Mouse (Mus musculus): Measurements from ENCODE around the gene Gimap4. TPM values are rescaled to one million over a fixed set of nuclear protein-coding genes. Genes with fewer than 3 reads are reported as not detected.
A peak's percentile ranks its signal among the peaks of the same experiment; 100 is the strongest.

Gimap4 gene
- 11.9 and 15.1 TPM in 2 replicates for total RNA-seq (2014; rRNA removed)
- 3.9 and 5.5 TPM in 2 replicates for polyA plus RNA-seq (2012; rRNA removed)

DNA sequence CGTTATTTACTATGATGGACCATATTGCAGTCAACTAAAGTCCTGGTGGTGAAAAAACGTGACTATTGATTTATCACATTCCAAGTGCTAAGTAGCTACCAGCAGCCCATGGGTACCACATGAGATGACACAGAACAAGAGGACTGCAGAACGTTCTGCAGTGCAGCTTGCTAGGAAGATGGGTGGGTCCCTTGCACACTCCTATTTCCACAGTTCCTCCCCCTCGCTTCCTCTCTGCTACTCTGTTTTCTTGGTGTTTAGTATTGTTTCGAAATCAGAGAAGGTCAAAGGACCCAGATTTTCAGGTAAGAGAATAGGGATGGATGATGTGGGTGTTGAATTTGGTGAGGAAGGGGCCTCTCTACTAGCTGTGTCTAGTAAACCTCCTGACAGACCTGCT is at the start of gene Gimap4:
Gene Gimap4, plus strand, starts transcription at position 231 of the 400 bp plus-strand sequence.
- peak within 1 kb of the TSS; percentile 79 for H3K27ac ChIP-seq (replicated peaks; ENCODE audit: insufficient read depth, low read depth, low read length)
- peak within 1 kb of the TSS; percentile 44 for H3K4me3 ChIP-seq (ENCODE audit: insufficient read depth, low read depth, low read length)
- WGBS, result 39% methylated on average over 5 of the region's 5 CpGs
- H3K36me3 ChIP-seq (ENCODE audit: control insufficient read depth, insufficient read depth, low read length), result peaks cover 4% of the 10 kb centered on the region
- H3K79me2 ChIP-seq (ENCODE audit: control insufficient read depth, insufficient read depth, low read length), result no peaks in the 10 kb centered on the region
- TF ChIP-seq POLR2A (IDR thresholded peaks at IDR 0.05; ENCODE audit: extremely low read depth, insufficient read depth, low read length) (no peak), CTCF (IDR thresholded peaks at IDR 0.05; ENCODE audit: low read depth, low read length) (no peak)
- no peaks in the 10 kb centered on the region for H3K27me3 ChIP-seq (ENCODE audit: control insufficient read depth, insufficient read depth, low read length)
- no peak for DNase-seq (ENCODE audit: extremely low read depth, low read depth, low spot score)
- H3K9ac ChIP-seq (ENCODE audit: low read depth, low read length), result peak within 1 kb of the TSS; percentile 34
- peaks cover 4% of the 10 kb centered on the region; the same call in 1 of the 2 replicates for H3K4me1 ChIP-seq (ENCODE audit: control insufficient read depth, insufficient read depth, low read length)

DNA sequence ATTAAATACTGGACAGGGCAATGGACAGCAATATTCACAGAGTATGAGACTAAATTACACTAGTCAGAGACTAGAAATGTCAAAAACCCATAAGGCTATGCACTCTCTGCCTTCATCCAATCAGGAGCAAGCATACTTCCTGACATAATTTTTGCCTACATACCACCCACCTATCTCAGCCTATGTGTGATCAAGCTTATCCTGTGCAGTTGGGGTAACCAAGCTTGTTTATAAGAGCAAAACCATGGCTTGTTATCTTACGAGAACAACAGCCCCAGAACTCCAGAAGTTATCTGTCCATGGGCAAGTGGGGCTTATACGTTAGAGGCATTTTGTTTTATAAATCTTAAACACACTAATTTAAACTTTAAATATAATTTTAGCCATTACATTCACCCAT is 49.2 kb upstream of the Gimap4 start:
- WGBS, result 84% methylated on average over 2 of the region's 2 CpGs
- no peaks in the 10 kb centered on the region for H3K4me1 ChIP-seq (ENCODE audit: control insufficient read depth, insufficient read depth, low read length)

DNA sequence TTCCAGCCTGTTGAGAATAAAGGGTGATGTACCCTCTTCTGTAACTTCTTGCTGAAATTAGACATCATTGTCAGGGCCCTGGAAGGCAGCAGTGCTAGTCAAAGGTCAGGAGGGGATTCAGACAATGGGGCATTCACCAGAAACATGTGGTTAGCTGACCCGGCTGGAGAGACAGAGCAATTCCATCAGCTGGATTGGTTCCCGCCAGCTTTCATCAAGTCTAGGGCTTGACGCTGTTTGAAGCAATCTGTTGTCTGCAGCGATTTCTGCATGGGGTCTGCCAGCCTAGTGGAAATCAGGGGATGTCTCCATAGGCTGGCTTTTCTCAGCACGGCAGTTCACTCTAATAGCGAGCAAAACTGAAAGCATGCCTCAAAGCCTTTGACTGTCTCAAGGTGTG is 47.8 kb upstream of the Gimap4 start:
- no peak for DNase-seq (ENCODE audit: extremely low read depth, low read depth, low spot score)
- WGBS, result 88% methylated on average over 6 of the region's 6 CpGs
- no peaks in the 10 kb centered on the region for H3K4me1 ChIP-seq (ENCODE audit: control insufficient read depth, insufficient read depth, low read length)
- H3K4me3 ChIP-seq (ENCODE audit: insufficient read depth, low read depth, low read length), result no peak overlapping the region
- no peaks in the 10 kb centered on the region for H3K27me3 ChIP-seq (ENCODE audit: control insufficient read depth, insufficient read depth, low read length)
- no peaks in the 10 kb centered on the region for H3K36me3 ChIP-seq (ENCODE audit: control insufficient read depth, insufficient read depth, low read length)
- no peaks in the 10 kb centered on the region for H3K79me2 ChIP-seq (ENCODE audit: control insufficient read depth, insufficient read depth, low read length)
- no peak overlapping the region for H3K9ac ChIP-seq (ENCODE audit: low read depth, low read length)
- TF ChIP-seq POLR2A (IDR thresholded peaks at IDR 0.05; ENCODE audit: extremely low read depth, insufficient read depth, low read length) (no peak), CTCF (IDR thresholded peaks at IDR 0.05; ENCODE audit: low read depth, low read length) (no peak)
- no peak overlapping the region for H3K27ac ChIP-seq (replicated peaks; ENCODE audit: insufficient read depth, low read depth, low read length)

More for the DNA sequence above, 49.2 kb upstream of the Gimap4 start:
- TF ChIP-seq POLR2A (IDR thresholded peaks at IDR 0.05; ENCODE audit: extremely low read depth, insufficient read depth, low read length) (no peak), CTCF (IDR thresholded peaks at IDR 0.05; ENCODE audit: low read depth, low read length) (no peak)
- DNase-seq (ENCODE audit: extremely low read depth, low read depth, low spot score), result no peak
- H3K79me2 ChIP-seq (ENCODE audit: control insufficient read depth, insufficient read depth, low read length), result no peaks in the 10 kb centered on the region
- H3K27me3 ChIP-seq (ENCODE audit: control insufficient read depth, insufficient read depth, low read length), result no peaks in the 10 kb centered on the region
- H3K9ac ChIP-seq (ENCODE audit: low read depth, low read length), result no peak overlapping the region
- no peaks in the 10 kb centered on the region for H3K36me3 ChIP-seq (ENCODE audit: control insufficient read depth, insufficient read depth, low read length)
- no peak overlapping the region for H3K27ac ChIP-seq (replicated peaks; ENCODE audit: insufficient read depth, low read depth, low read length)
- H3K4me3 ChIP-seq (ENCODE audit: insufficient read depth, low read depth, low read length), result no peak overlapping the region

DNA sequence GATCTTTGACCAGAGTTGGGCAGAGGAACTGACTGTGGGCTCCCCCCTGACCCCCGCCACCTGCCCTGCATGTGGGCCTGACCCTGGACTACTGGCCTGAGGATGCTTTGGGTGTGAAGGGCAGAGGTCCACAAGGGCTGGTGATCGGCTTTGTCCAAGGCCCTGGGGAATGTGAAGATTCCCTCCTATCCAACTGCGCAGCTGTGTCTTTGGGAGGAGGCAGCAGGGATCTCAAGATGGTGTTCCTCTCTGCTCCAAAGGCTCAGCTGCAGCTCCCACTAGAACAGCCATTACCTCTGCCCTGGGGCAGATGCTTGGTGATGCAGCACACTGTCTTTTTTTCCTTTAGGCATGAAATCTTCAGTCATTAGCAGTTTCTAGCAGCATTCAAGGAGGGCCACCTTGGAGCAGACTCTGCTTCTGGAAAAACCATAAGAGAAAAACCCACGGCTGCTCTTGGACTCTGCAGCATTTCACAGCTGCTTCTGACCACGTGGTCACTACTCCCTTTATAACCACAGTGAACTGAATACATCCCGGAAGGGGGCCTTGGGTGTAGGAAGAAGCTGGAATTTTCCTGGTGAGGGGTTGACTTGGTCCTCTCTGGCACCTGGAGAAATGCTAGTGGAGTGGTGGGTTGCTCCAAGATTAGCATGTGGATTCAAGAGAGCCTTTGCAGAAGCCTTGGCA is 46.4 kb upstream of the Gimap4 start:
- H3K79me2 ChIP-seq (ENCODE audit: control insufficient read depth, insufficient read depth, low read length), result no peaks in the 10 kb centered on the region
- no peaks in the 10 kb centered on the region for H3K4me1 ChIP-seq (ENCODE audit: control insufficient read depth, insufficient read depth, low read length)
- H3K9ac ChIP-seq (ENCODE audit: low read depth, low read length), result no peak overlapping the region
- no peaks in the 10 kb centered on the region for H3K27me3 ChIP-seq (ENCODE audit: control insufficient read depth, insufficient read depth, low read length)
- 75% methylated on average over 6 of the region's 6 CpGs for WGBS
- DNase-seq (ENCODE audit: extremely low read depth, low read depth, low spot score), result no peak
- no peaks in the 10 kb centered on the region for H3K36me3 ChIP-seq (ENCODE audit: control insufficient read depth, insufficient read depth, low read length)
- H3K27ac ChIP-seq (replicated peaks; ENCODE audit: insufficient read depth, low read depth, low read length), result no peak overlapping the region
- no peak for TF ChIP-seq CTCF (IDR thresholded peaks at IDR 0.05; ENCODE audit: low read depth, low read length)
- no peak overlapping the region for H3K4me3 ChIP-seq (ENCODE audit: insufficient read depth, low read depth, low read length)

DNA sequence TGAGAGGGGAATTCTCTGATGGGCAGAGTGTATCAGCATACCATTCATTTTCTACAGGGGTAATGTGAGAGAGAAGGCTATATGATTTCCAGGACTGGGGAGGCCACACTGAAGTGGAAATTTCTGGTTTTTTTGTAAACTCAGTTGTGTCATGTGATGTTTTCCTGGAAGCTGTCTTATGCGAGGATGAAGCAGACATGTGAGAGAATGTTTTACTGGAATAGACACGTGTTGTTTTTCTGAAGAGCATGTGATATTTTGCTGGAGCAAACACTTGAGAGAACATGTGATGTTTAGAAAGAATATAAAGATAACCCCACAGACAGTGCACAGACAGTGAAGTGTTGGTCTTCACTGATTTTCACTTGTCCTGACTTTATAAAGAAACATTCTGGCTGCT is 45.8 kb upstream of the Gimap4 start:
- TF ChIP-seq POLR2A (IDR thresholded peaks at IDR 0.05; ENCODE audit: extremely low read depth, insufficient read depth, low read length), result no peak
- no peak for TF ChIP-seq CTCF (IDR thresholded peaks at IDR 0.05; ENCODE audit: low read depth, low read length)
- no peaks in the 10 kb centered on the region for H3K36me3 ChIP-seq (ENCODE audit: control insufficient read depth, insufficient read depth, low read length)
- no peaks in the 10 kb centered on the region for H3K4me1 ChIP-seq (ENCODE audit: control insufficient read depth, insufficient read depth, low read length)
- no peaks in the 10 kb centered on the region for H3K27me3 ChIP-seq (ENCODE audit: control insufficient read depth, insufficient read depth, low read length)
- no peak overlapping the region for H3K27ac ChIP-seq (replicated peaks; ENCODE audit: insufficient read depth, low read depth, low read length)
- peak; percentile 6 for DNase-seq (ENCODE audit: extremely low read depth, low read depth, low spot score)
- no peak overlapping the region for H3K4me3 ChIP-seq (ENCODE audit: insufficient read depth, low read depth, low read length)
- H3K79me2 ChIP-seq (ENCODE audit: control insufficient read depth, insufficient read depth, low read length), result no peaks in the 10 kb centered on the region
- 52% methylated on average over 2 of the region's 2 CpGs for WGBS
- no peak overlapping the region for H3K9ac ChIP-seq (ENCODE audit: low read depth, low read length)

DNA sequence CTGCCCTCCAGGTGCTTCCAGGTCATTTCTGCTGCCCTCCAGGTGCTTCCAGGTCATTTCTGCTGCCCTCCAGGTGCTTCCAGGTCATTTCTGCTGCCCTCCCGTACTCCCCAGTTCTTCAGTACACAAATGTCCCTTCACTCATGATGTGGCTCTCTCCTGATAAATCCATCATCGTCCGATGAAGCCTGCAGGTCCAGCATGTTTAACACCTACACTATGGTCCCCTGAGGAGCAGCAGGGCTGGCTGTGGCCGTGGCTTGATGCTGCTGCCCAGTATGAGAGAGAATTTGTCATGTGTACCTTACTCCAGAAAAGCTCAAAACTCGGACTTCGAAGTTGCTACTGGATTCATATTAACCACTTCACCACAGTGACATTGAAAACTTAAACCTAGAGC is 43.0 kb upstream of the Gimap4 start:
- TF ChIP-seq POLR2A (IDR thresholded peaks at IDR 0.05; ENCODE audit: extremely low read depth, insufficient read depth, low read length), result no peak
- no peak for TF ChIP-seq CTCF (IDR thresholded peaks at IDR 0.05; ENCODE audit: low read depth, low read length)
- 73% methylated on average over 6 of the region's 6 CpGs for WGBS
- Histone ChIP-seq H3K4me1 (ENCODE audit: control insufficient read depth, insufficient read depth, low read length) (no peaks in the 10 kb centered on the region), H3K4me3 (ENCODE audit: insufficient read depth, low read depth, low read length) (no peak overlapping the region), H3K27me3 (ENCODE audit: control insufficient read depth, insufficient read depth, low read length) (no peaks in the 10 kb centered on the region), H3K9ac (ENCODE audit: low read depth, low read length) (no peak overlapping the region), H3K27ac (replicated peaks; ENCODE audit: insufficient read depth, low read depth, low read length) (no peak overlapping the region), H3K36me3 (ENCODE audit: control insufficient read depth, insufficient read depth, low read length) (no peaks in the 10 kb centered on the region), H3K79me2 (ENCODE audit: control insufficient read depth, insufficient read depth, low read length) (no peaks in the 10 kb centered on the region)
- DNase-seq (ENCODE audit: extremely low read depth, low read depth, low spot score), result no peak
